Mouse (Mus musculus) heart, embryonic 11.5 days (tissue): ENCODE results near the gene Khnyn. TPM values are rescaled to one million over a fixed set of nuclear protein-coding genes. Genes with fewer than 3 reads are reported as not detected.

Source experiments
- ATAC-seq: fragments of 200-750 bp; cut with Nextera tagmentation; replicated peaks from 2 replicates; pipeline ENCODE4 v1.8.0; 2017; ENCODE audit warnings: moderate library complexity; ENCODE audit not compliant: insufficient number of reproducible peaks, low FRiP score, low TSS enrichment
- H3K27ac ChIP-seq: fragments of 300-500 bp; sonication (generic); 2 replicates; pipeline ENCODE4 v1.5.1; 2014; ENCODE audit warnings: mild to moderate bottlenecking, low read depth, low read length
- H3K27me3 ChIP-seq: fragments of 300-500 bp; sonication (generic); 2 replicates; pipeline ENCODE4 v1.6.1; 2014; ENCODE audit warnings: mild to moderate bottlenecking, low read length, mixed read lengths; ENCODE audit not compliant: control insufficient read depth, insufficient read depth
- H3K36me3 ChIP-seq: fragments of 300-500 bp; sonication (generic); 2 replicates; pipeline ENCODE4 v1.6.1; 2014; ENCODE audit warnings: mild to moderate bottlenecking, low read length, moderate library complexity, mixed read lengths; ENCODE audit not compliant: control insufficient read depth, insufficient read depth
- H3K4me1 ChIP-seq: fragments of 300-500 bp; sonication (generic); 2 replicates; pipeline ENCODE4 v1.6.1; 2014; ENCODE audit warnings: low read length; ENCODE audit not compliant: control insufficient read depth, insufficient read depth
- H3K4me2 ChIP-seq: fragments of 300-500 bp; sonication (generic); 2 replicates; pipeline ENCODE4 v1.6.1; 2014; ENCODE audit warnings: mild to moderate bottlenecking, moderate library complexity
- H3K4me3 ChIP-seq: fragments of 300-500 bp; sonication (generic); 2 replicates; pipeline ENCODE4 v1.5.1; 2014; ENCODE audit warnings: low read depth, low read length
- H3K9ac ChIP-seq: fragments of 300-500 bp; sonication (generic); 2 replicates; pipeline ENCODE4 v1.6.1; 2014; ENCODE audit warnings: mild to moderate bottlenecking, low read depth, low read length, moderate library complexity
- H3K9me3 ChIP-seq: fragments of 300-500 bp; sonication (generic); replicated peaks from 2 replicates; pipeline ENCODE4 v1.6.1; 2016; ENCODE audit warnings: low read length; ENCODE audit not compliant: control insufficient read depth
- WGBS: fragments of 180-500 bp; shearing (Covaris S2); extraction: QIAGEN DNeasy Blood & Tissue Kit; methylation state at CpG from one replicate; pipeline ENCODE4 v1.1.7; 2014; ENCODE audit not compliant: insufficient replicate concordance; 5-methylcytosine and 5-hydroxymethylcytosine counted together
- polyA plus RNA-seq: library from polyadenylated mRNA; unstranded; fragments of >200 nt; fragmentation: Nextera tagmentation; extraction: Ambion mirVana; gene quantifications from 2 replicates; pipeline ENCODE4 v1.2.1, GENCODE M21; 2014

Khnyn gene
- polyA plus RNA-seq, 1 experiment from 2014 or later: 6.0 TPM

- H3K27ac ChIP-seq: peak overlapping the region; percentile 57
- no peak overlapping the region for H3K4me2 ChIP-seq
- 33% methylated on average over 2 of the region's 2 CpGs for WGBS
- H3K9ac ChIP-seq: no peak overlapping the region
- no peak overlapping the region for H3K4me3 ChIP-seq
- H3K27me3 ChIP-seq: no peaks in the 10 kb centered on the region
- peaks cover 3% of the 10 kb centered on the region; the same call in 1 of the 2 replicates for H3K4me1 ChIP-seq
- H3K36me3 ChIP-seq: no peaks in the 10 kb centered on the region
- H3K9me3 ChIP-seq: no peaks in the 10 kb centered on the region
- no peak for ATAC-seq
These were observed 61.7 kb downstream of the Khnyn start for GRCm38 (mm10) chr14:55946269-55946969.

Other genes starting within 250 kb of the Khnyn start
- 70.1 and 81.7 TPM in 2 replicates for gene Ipo4, start 249.0 kb upstream of the Khnyn start, polyA plus RNA-seq
- 1.9 and 4.2 TPM in 2 replicates for gene Gm49378, start 247.1 kb upstream of the Khnyn start, polyA plus RNA-seq
- gene Tm9sf1, start 241.1 kb upstream of the Khnyn start, polyA plus RNA-seq: 78.7 and 86.9 TPM in 2 replicates
- 0.63 TPM in 2 replicates for gene Tssk4, start 234.8 kb upstream of the Khnyn start, polyA plus RNA-seq
- 72.0 and 74.2 TPM in 2 replicates for gene Mdp1, start 224.4 kb upstream of the Khnyn start, polyA plus RNA-seq
- gene Gmpr2, start 213.0 kb upstream of the Khnyn start, polyA plus RNA-seq: 41.3 and 43.3 TPM in 2 replicates
- 512 and 535 TPM in 2 replicates for gene Nedd8, start 212.8 kb upstream of the Khnyn start, polyA plus RNA-seq
- gene Tinf2, start 203.1 kb upstream of the Khnyn start, polyA plus RNA-seq: 39.6 and 42.3 TPM in 2 replicates
- gene Tgm1, start 171.0 kb upstream of the Khnyn start, polyA plus RNA-seq: 0.13 and 0.30 TPM in 2 replicates
- gene Rabggta, start 162.7 kb upstream of the Khnyn start, polyA plus RNA-seq: 19.1 and 19.7 TPM in 2 replicates
- 56.4 and 60.3 TPM in 2 replicates for gene Dhrs1, start 139.3 kb upstream of the Khnyn start, polyA plus RNA-seq
- gene Nop9, start 139.3 kb upstream of the Khnyn start, polyA plus RNA-seq: 25.1 and 26.3 TPM in 2 replicates
- gene Cideb, start 126.5 kb upstream of the Khnyn start, polyA plus RNA-seq: 1.4 and 1.7 TPM in 2 replicates
- 0.16 and 1.0 TPM in 2 replicates for gene Ltb4r2, start 123.5 kb upstream of the Khnyn start, polyA plus RNA-seq
- gene Ltb4r1, start 119.0 kb upstream of the Khnyn start, polyA plus RNA-seq: 0.11 and 0.21 TPM in 2 replicates
- gene Adcy4, start 100.9 kb upstream of the Khnyn start, polyA plus RNA-seq: 13.2 and 19.7 TPM in 2 replicates
- gene Ripk3, start 96.1 kb upstream of the Khnyn start, polyA plus RNA-seq: 19.6 and 19.8 TPM in 2 replicates
- gene Nfatc4, start 61.8 kb upstream of the Khnyn start, polyA plus RNA-seq: 15.5 and 16.9 TPM in 2 replicates
- 12.5 and 20.3 TPM in 2 replicates for gene Nynrin, start 30.9 kb upstream of the Khnyn start, polyA plus RNA-seq
- gene Cbln3, start 555 bp upstream of the Khnyn start, polyA plus RNA-seq: 0.30 and 0.42 TPM in 2 replicates
- 36.9 and 42.2 TPM in 2 replicates for gene Sdr39u1, start 15.3 kb downstream of the Khnyn start, polyA plus RNA-seq
- not detected in 2 replicates for gene Cma1, start 59.7 kb downstream of the Khnyn start, polyA plus RNA-seq
- gene Cma2, start 66.0 kb downstream of the Khnyn start, polyA plus RNA-seq: not detected in 2 replicates
- not detected in 2 replicates for gene Mcpt1, start 133.0 kb downstream of the Khnyn start, polyA plus RNA-seq
- not detected in 2 replicates for gene Mcpt9, start 145.5 kb downstream of the Khnyn start, polyA plus RNA-seq
- gene Mcpt2, start 157.1 kb downstream of the Khnyn start, polyA plus RNA-seq: not detected in 2 replicates
- not detected in 2 replicates for gene Mcpt4, start 177.4 kb downstream of the Khnyn start, polyA plus RNA-seq
- gene Mcpt8, start 200.3 kb downstream of the Khnyn start, polyA plus RNA-seq: not detected in 2 replicates
- 0.21 TPM in 1 of 2 replicates, not detected in the other for gene Ctsg, start 217.6 kb downstream of the Khnyn start, polyA plus RNA-seq
- gene Gzme, start 235.7 kb downstream of the Khnyn start, polyA plus RNA-seq: not detected in 2 replicates
- not detected in 2 replicates for gene Gzmd, start 247.7 kb downstream of the Khnyn start, polyA plus RNA-seq